Mouse (Mus musculus): Measurements from ENCODE around the gene Shisal2b. TPM values are rescaled to one million over a fixed set of nuclear protein-coding genes. Genes with fewer than 3 reads are reported as not detected.

The Shisal2b gene
- total and polyA plus RNA-seq, 2 experiments from 2014 or later, result 0.82 to 4.0 TPM

DNA sequence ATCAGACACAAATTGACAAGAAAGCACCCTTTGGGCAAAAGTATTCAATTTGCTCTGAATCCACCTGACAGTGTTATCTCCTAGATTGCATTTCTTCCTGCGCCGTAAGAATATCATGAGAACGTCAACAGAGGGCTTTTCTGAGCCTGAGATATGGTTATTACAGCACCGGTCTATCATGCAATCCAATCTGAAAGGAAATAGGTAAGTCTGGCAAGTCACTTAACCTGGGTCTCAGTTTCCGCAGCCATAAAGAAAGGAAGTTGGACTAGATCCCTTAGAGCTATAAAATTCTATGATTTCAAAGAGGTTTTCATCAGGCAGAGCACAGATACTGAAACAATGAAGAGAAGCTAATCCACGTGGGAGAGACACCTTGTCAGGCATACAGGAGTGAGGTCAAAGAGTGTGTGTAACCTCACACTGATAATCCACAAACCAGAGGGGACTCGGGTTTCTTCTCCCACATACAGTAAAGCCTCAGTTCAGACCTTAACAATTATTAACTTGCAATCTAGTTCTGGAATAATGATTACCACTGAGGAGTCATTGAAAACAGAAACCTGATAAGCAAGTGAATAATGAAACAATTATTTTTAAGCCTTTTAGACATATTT is 64.0 kb downstream of the Shisal2b start:
- Histone ChIP-seq H3K9ac (replicated peaks; ENCODE audit: low read length, poor library complexity, severe bottlenecking) (no peak overlapping the region), H3K36me3 (ENCODE audit: insufficient read depth, low read length) (peaks cover 7% of the 10 kb centered on the region), H3K27ac (ENCODE audit: low read depth, low read length) (no peak overlapping the region), H3K4me1 (ENCODE audit: insufficient read depth, low read length) (no peaks in the 10 kb centered on the region), H3K27me3 (ENCODE audit: insufficient read depth, low read length) (no peaks in the 10 kb centered on the region), H3K9me3 (ENCODE audit: low read length) (no peaks in the 10 kb centered on the region), H3K4me3 (ENCODE audit: low read depth, low read length) (no peak overlapping the region), H3K4me2 (ENCODE audit: low read depth, low read length, poor library complexity, severe bottlenecking) (no peak overlapping the region)
- ATAC-seq (ENCODE audit: low FRiP score) (no peak), DNase-seq (ENCODE audit: low spot score) (no peak)
- 89% methylated on average over 7 of the region's 7 CpGs for whole genome bisulfite sequencing
- no peak for TF ChIP-seq CTCF (IDR thresholded peaks at IDR 0.05)

DNA sequence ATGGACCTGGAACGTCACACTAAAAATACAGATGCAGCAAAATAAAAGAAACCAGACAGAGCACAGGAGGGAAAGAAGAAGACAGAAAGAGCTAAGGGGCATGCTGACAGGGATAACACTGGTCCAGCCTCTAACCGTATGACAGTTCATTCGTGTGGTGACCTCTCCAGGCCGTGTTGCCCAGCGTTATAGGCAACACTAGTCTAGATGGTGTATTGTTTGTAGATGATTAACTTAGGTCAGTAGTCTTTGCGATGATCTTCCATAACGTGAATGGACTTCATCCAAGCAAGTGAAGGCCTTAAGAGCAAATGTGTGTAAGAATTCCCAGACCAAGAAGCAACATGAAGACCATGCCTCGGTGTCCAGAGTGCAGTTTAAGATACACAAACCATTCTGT is 64.6 kb downstream of the Shisal2b start:
- peaks cover 11% of the 10 kb centered on the region for H3K36me3 ChIP-seq (ENCODE audit: insufficient read depth, low read length)
- no peaks in the 10 kb centered on the region for H3K4me1 ChIP-seq (ENCODE audit: insufficient read depth, low read length)
- no peak for TF ChIP-seq CTCF (IDR thresholded peaks at IDR 0.05)
- WGBS, result 95% methylated on average over 8 of the region's 8 CpGs
- H3K27ac ChIP-seq (ENCODE audit: low read depth, low read length), result no peak overlapping the region
- H3K4me2 ChIP-seq (ENCODE audit: low read depth, low read length, poor library complexity, severe bottlenecking), result no peak overlapping the region
- no peak overlapping the region for H3K9ac ChIP-seq (replicated peaks; ENCODE audit: low read length, poor library complexity, severe bottlenecking)
- no peak overlapping the region for H3K4me3 ChIP-seq (ENCODE audit: low read depth, low read length)
- ATAC-seq (ENCODE audit: low FRiP score) (no peak), DNase-seq (ENCODE audit: low spot score) (no peak)
- H3K27me3 ChIP-seq (ENCODE audit: insufficient read depth, low read length), result no peaks in the 10 kb centered on the region
- H3K9me3 ChIP-seq (ENCODE audit: low read length), result no peaks in the 10 kb centered on the region

Other genes with a start within 250 kb of the Shisal2b start
- 12.9 and 17.5 TPM in 2 replicates for gene Srek1ip1, start 71.4 kb downstream of the Shisal2b start, total RNA-seq (2014; rRNA removed)
- 12.3 and 12.4 TPM in 2 replicates for gene Srek1ip1, start 71.4 kb downstream of the Shisal2b start, polyA plus RNA-seq (2015; fragmentation: Nextera tagmentation; extraction: Ambion mirVana)
- 14.0 and 17.9 TPM in 2 replicates for gene Cwc27, start 46.8 kb downstream of the Shisal2b start, total RNA-seq (2014; rRNA removed)
- gene Cwc27, start 46.8 kb downstream of the Shisal2b start, polyA plus RNA-seq (2015; fragmentation: Nextera tagmentation; extraction: Ambion mirVana), result 22.9 and 23.4 TPM in 2 replicates
- gene Rgs7bp, start 191.0 kb upstream of the Shisal2b start, total RNA-seq (2014; rRNA removed), result 13.1 and 16.8 TPM in 2 replicates
- gene Rgs7bp, start 191.0 kb upstream of the Shisal2b start, polyA plus RNA-seq (2015; fragmentation: Nextera tagmentation; extraction: Ambion mirVana), result 6.9 and 7.2 TPM in 2 replicates
- not detected in 2 replicates for gene 4933425L06Rik, start 218.2 kb upstream of the Shisal2b start, total RNA-seq (2014; rRNA removed)
- gene 4933425L06Rik, start 218.2 kb upstream of the Shisal2b start, polyA plus RNA-seq (2015; fragmentation: Nextera tagmentation; extraction: Ambion mirVana), result not detected in 2 replicates

Data from midbrain, postnatal 0 days (tissue).